Mouse (Mus musculus) forebrain, embryonic 10.5 days (tissue): ENCODE results near the gene Srgn. TPM values are rescaled to one million over a fixed set of nuclear protein-coding genes. Genes with fewer than 3 reads are reported as not detected.

ENCODE experiments used
- DNase-seq: peaks from one replicate; pipeline ENCODE4 v3.0.0-alpha.2; 2017; ENCODE audit warnings: low spot score; ENCODE audit errors: extremely low spot score
- H3K27ac ChIP-seq: fragments of 300-500 bp; sonication (generic); 2 replicates; pipeline ENCODE4 v1.5.1; 2016; ENCODE audit warnings: mild to moderate bottlenecking
- H3K27me3 ChIP-seq: fragments of 300-500 bp; sonication (generic); 2 replicates; pipeline ENCODE4 v1.6.1; 2016; ENCODE audit warnings: mild to moderate bottlenecking; ENCODE audit not compliant: poor library complexity, severe bottlenecking
- H3K36me3 ChIP-seq: fragments of 300-500 bp; sonication (generic); replicated peaks from 2 replicates; pipeline ENCODE4 v1.6.1; 2016; ENCODE audit warnings: mild to moderate bottlenecking, moderate library complexity
- H3K4me1 ChIP-seq: fragments of 300-500 bp; sonication (generic); 2 replicates; pipeline ENCODE4 v1.6.1; 2016
- H3K4me3 ChIP-seq: fragments of 300-500 bp; sonication (generic); 2 replicates; pipeline ENCODE4 v1.5.1; 2016; ENCODE audit warnings: mild to moderate bottlenecking, moderate library complexity
- H3K9me3 ChIP-seq: fragments of 300-500 bp; sonication (generic); 2 replicates; pipeline ENCODE4 v1.6.1; 2016; ENCODE audit warnings: mild to moderate bottlenecking, moderate library complexity
- whole genome bisulfite sequencing: fragments of 180-500 bp; shearing (Covaris S2); methylation state at CpG from one replicate; pipeline ENCODE4 v1.1.7; 2016; 5-methylcytosine and 5-hydroxymethylcytosine counted together
- polyA plus RNA-seq: library from polyadenylated mRNA; unstranded; fragments of >200 nt; fragmentation: Nextera tagmentation; extraction: Ambion mirVana; gene quantifications from 2 replicates; pipeline ENCODE4 v1.2.1, GENCODE M21; 2016

The Srgn gene
- polyA plus RNA-seq, 1 experiment from 2014 or later = 3.0 TPM

- 90% methylated on average over 4 of the region's 4 CpGs for WGBS
- H3K4me1 ChIP-seq = no peaks in the 10 kb centered on the region
- no peak for DNase-seq
- no peaks in the 10 kb centered on the region for H3K27me3 ChIP-seq
- H3K36me3 ChIP-seq = no peaks in the 10 kb centered on the region
- H3K27ac ChIP-seq = no peak overlapping the region
- H3K4me3 ChIP-seq = no peak overlapping the region
- no peaks in the 10 kb centered on the region for H3K9me3 ChIP-seq
These were observed 17.1 kb upstream of the Srgn start for GRCm38 (mm10) chr10:62544316-62544715.

- 83% methylated on average over 12 of the region's 12 CpGs for WGBS
These were observed 16.2 kb upstream of the Srgn start for GRCm38 (mm10) chr10:62543399-62543808.

GRCm38 (mm10) chr10:62542928-62543327 lies 15.7 kb upstream of the Srgn start:
- no peak for DNase-seq
- Histone ChIP-seq H3K4me3 (no peak overlapping the region), H3K27ac (no peak overlapping the region), H3K9me3 (no peaks in the 10 kb centered on the region), H3K36me3 (no peaks in the 10 kb centered on the region), H3K4me1 (no peaks in the 10 kb centered on the region), H3K27me3 (no peaks in the 10 kb centered on the region)
- 96% methylated on average over 8 of the region's 8 CpGs for WGBS

More at GRCm38 (mm10) chr10:62543399-62543808, 16.2 kb upstream of the Srgn start:
- Histone ChIP-seq H3K4me1 (no peaks in the 10 kb centered on the region), H3K27ac (no peak overlapping the region), H3K27me3 (no peaks in the 10 kb centered on the region), H3K9me3 (no peaks in the 10 kb centered on the region), H3K36me3 (no peaks in the 10 kb centered on the region), H3K4me3 (no peak overlapping the region)
- DNase-seq = no peak

- H3K27me3 ChIP-seq = no peaks in the 10 kb centered on the region
- H3K36me3 ChIP-seq = no peaks in the 10 kb centered on the region
- H3K27ac ChIP-seq = no peak overlapping the region
- H3K4me1 ChIP-seq = no peaks in the 10 kb centered on the region
- H3K4me3 ChIP-seq = no peak overlapping the region
- WGBS = 93% methylated on average over 12 of the region's 12 CpGs
- H3K9me3 ChIP-seq = no peaks in the 10 kb centered on the region
- DNase-seq = no peak
These were observed 15.3 kb upstream of the Srgn start for GRCm38 (mm10) chr10:62542507-62542906.

- H3K27ac ChIP-seq = no peak overlapping the region
- no peak overlapping the region for H3K4me3 ChIP-seq
- no peaks in the 10 kb centered on the region for H3K36me3 ChIP-seq
- H3K9me3 ChIP-seq = no peaks in the 10 kb centered on the region
- H3K4me1 ChIP-seq = no peaks in the 10 kb centered on the region
- no peaks in the 10 kb centered on the region for H3K27me3 ChIP-seq
- WGBS = 97% methylated on average over 12 of the region's 12 CpGs
- DNase-seq = no peak
These were observed 14.2 kb upstream of the Srgn start for GRCm38 (mm10) chr10:62541499-62541898.

- H3K4me3 ChIP-seq = no peak overlapping the region
- H3K4me1 ChIP-seq = no peaks in the 10 kb centered on the region
- no peak for DNase-seq
- no peak overlapping the region for H3K27ac ChIP-seq
- H3K27me3 ChIP-seq = no peaks in the 10 kb centered on the region
- 79% methylated on average over 3 of the region's 3 CpGs for WGBS
- no peaks in the 10 kb centered on the region for H3K9me3 ChIP-seq
- H3K36me3 ChIP-seq = no peaks in the 10 kb centered on the region
These were observed 13.5 kb upstream of the Srgn start for GRCm38 (mm10) chr10:62540800-62541199.

- Histone ChIP-seq H3K4me3 (no peak overlapping the region), H3K27me3 (no peaks in the 10 kb centered on the region), H3K27ac (no peak overlapping the region), H3K9me3 (no peaks in the 10 kb centered on the region), H3K4me1 (no peaks in the 10 kb centered on the region), H3K36me3 (no peaks in the 10 kb centered on the region)
- DNase-seq = no peak
- WGBS = 86% methylated on average over 7 of the region's 7 CpGs
These were observed 7.3 kb upstream of the Srgn start for GRCm38 (mm10) chr10:62534509-62534908.

- no peak for DNase-seq
- H3K9me3 ChIP-seq = no peaks in the 10 kb centered on the region
- WGBS = 74% methylated on average over 2 of the region's 2 CpGs
- H3K36me3 ChIP-seq = no peaks in the 10 kb centered on the region
- no peaks in the 10 kb centered on the region for H3K27me3 ChIP-seq
- H3K4me1 ChIP-seq = no peaks in the 10 kb centered on the region
- H3K27ac ChIP-seq = no peak overlapping the region
- H3K4me3 ChIP-seq = no peak overlapping the region
These were observed 5.6 kb upstream of the Srgn start for GRCm38 (mm10) chr10:62532832-62533231.

GRCm38 (mm10) chr10:62530183-62530582 lies 2.9 kb upstream of the Srgn start:
- no peak overlapping the region for H3K27ac ChIP-seq
- 89% methylated on average over 9 of the region's 9 CpGs for WGBS
- H3K27me3 ChIP-seq = no peaks in the 10 kb centered on the region
- no peaks in the 10 kb centered on the region for H3K36me3 ChIP-seq
- no peak for DNase-seq
- no peak overlapping the region for H3K4me3 ChIP-seq
- no peaks in the 10 kb centered on the region for H3K4me1 ChIP-seq
- H3K9me3 ChIP-seq = no peaks in the 10 kb centered on the region

GRCm38 (mm10) chr10:62522346-62522950 lies 4.8 kb downstream of the Srgn start:
- WGBS = 88% methylated on average over 7 of the region's 7 CpGs
- H3K36me3 ChIP-seq = no peaks in the 10 kb centered on the region
- no peaks in the 10 kb centered on the region for H3K27me3 ChIP-seq
- no peak overlapping the region for H3K4me3 ChIP-seq
- no peak overlapping the region for H3K27ac ChIP-seq
- DNase-seq = no peak
- H3K9me3 ChIP-seq = no peaks in the 10 kb centered on the region
- no peaks in the 10 kb centered on the region for H3K4me1 ChIP-seq

GRCm38 (mm10) chr10:62521763-62522162 lies 5.5 kb downstream of the Srgn start:
- no peak overlapping the region for H3K27ac ChIP-seq
- WGBS = 74% methylated on average over 4 of the region's 4 CpGs
- H3K27me3 ChIP-seq = no peaks in the 10 kb centered on the region
- no peaks in the 10 kb centered on the region for H3K36me3 ChIP-seq
- no peak for DNase-seq
- no peaks in the 10 kb centered on the region for H3K4me1 ChIP-seq
- no peaks in the 10 kb centered on the region for H3K9me3 ChIP-seq
- no peak overlapping the region for H3K4me3 ChIP-seq

- no peaks in the 10 kb centered on the region for H3K4me1 ChIP-seq
- 73% methylated on average over 2 of the region's 2 CpGs for WGBS
- H3K27me3 ChIP-seq = no peaks in the 10 kb centered on the region
These were observed 6.3 kb downstream of the Srgn start for GRCm38 (mm10) chr10:62520911-62521310.

GRCm38 (mm10) chr10:62517511-62517910 lies 9.7 kb downstream of the Srgn start:
- no peak for DNase-seq
- Histone ChIP-seq H3K9me3 (no peaks in the 10 kb centered on the region), H3K27ac (no peak overlapping the region), H3K4me3 (no peak overlapping the region), H3K27me3 (no peaks in the 10 kb centered on the region), H3K36me3 (no peaks in the 10 kb centered on the region), H3K4me1 (no peaks in the 10 kb centered on the region)
- 91% methylated on average over 6 of the region's 6 CpGs for WGBS

More at GRCm38 (mm10) chr10:62520911-62521310, 6.3 kb downstream of the Srgn start:
- Histone ChIP-seq H3K27ac (no peak overlapping the region), H3K9me3 (no peaks in the 10 kb centered on the region), H3K36me3 (no peaks in the 10 kb centered on the region), H3K4me3 (no peak overlapping the region)
- DNase-seq = no peak

- no peak overlapping the region for H3K4me3 ChIP-seq
- no peaks in the 10 kb centered on the region for H3K36me3 ChIP-seq
- no peak overlapping the region for H3K27ac ChIP-seq
- H3K9me3 ChIP-seq = no peaks in the 10 kb centered on the region
- WGBS = 93% methylated on average over 4 of the region's 4 CpGs
- DNase-seq = no peak
- H3K27me3 ChIP-seq = peaks cover 18% of the 10 kb centered on the region
- H3K4me1 ChIP-seq = peaks cover 10% of the 10 kb centered on the region
These were observed 14.4 kb downstream of the Srgn start for GRCm38 (mm10) chr10:62512855-62513254.
